Mouse (Mus musculus) ES-Bruce4 (cell line): ENCODE results near the gene Synpo2.

Experiments
- CTCF ChIP-seq: IDR thresholded peaks from one replicate; pipeline ENCODE4 v1.8.1; 2011; ENCODE audit warnings: low read depth, low read length
- POLR2A ChIP-seq: IDR thresholded peaks from one replicate; pipeline ENCODE4 v1.8.1; 2011; ENCODE audit warnings: low read length; ENCODE audit not compliant: insufficient read depth

DNA sequence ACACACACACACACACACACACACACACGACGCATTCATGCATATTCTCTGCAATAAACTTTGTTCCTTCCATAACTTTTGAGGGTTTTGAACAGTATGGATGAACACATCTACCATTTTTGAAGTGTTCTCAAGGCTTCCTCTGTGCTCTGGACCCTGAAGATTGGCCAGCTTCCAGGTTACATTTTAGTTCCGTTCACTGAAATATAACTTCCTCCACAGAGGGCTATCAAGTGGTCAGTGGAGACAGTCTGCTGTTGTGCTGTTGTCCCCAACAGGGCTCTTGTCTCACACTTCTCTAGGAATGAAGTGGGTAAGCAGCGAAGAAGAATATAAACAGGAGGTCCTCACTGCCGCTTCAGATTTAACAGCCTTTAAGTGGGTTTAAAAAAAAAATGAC lies 170.5 kb downstream of the Synpo2 start:
- no peak for TF ChIP-seq POLR2A
- TF ChIP-seq CTCF, result no peak
